Mouse (Mus musculus) lung, postnatal 4 days (tissue): Measurements from ENCODE around the gene Pla2g6.

Source experiments
- DNase-seq, 2 experiments: peaks; one replicate each; pipeline ENCODE4 v3.0.0; 2021

The Pla2g6 gene

GRCm38 (mm10) chr15:79328058-79328938, at the start of gene Pla2g6:
Gene Pla2g6, minus strand, starts transcription at chr15:79328390.
- DNase-seq: peak; percentile 99 to 100

DNA sequence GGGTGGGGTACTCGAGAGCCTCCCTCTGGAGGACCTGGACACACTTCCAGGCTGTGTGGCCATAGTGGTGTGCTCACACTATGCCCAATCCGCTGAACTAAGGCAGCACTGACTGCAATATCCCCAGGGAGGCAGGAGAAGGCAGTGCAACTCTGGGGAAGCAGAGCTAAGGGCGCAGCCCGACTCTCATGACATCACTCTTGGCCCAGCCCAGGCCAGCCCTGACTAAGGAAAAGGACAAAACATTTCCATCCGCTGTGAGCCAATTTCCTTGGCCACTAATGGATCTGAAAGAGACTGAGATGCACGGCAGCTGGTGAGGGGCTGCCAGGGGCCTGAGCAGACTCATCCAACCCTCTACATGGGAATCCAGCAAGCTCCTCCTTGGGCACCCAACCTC, 49.5 kb upstream of the Pla2g6 start:
- DNase-seq: peak; percentile 83 to 92

- no peak for DNase-seq
Measured at GRCm38 (mm10) chr15:79374760-79375159, 46.6 kb upstream of the Pla2g6 start.

GRCm38 (mm10) chr15:79370281-79370843, 42.2 kb upstream of the Pla2g6 start:
- DNase-seq: no peak

DNA sequence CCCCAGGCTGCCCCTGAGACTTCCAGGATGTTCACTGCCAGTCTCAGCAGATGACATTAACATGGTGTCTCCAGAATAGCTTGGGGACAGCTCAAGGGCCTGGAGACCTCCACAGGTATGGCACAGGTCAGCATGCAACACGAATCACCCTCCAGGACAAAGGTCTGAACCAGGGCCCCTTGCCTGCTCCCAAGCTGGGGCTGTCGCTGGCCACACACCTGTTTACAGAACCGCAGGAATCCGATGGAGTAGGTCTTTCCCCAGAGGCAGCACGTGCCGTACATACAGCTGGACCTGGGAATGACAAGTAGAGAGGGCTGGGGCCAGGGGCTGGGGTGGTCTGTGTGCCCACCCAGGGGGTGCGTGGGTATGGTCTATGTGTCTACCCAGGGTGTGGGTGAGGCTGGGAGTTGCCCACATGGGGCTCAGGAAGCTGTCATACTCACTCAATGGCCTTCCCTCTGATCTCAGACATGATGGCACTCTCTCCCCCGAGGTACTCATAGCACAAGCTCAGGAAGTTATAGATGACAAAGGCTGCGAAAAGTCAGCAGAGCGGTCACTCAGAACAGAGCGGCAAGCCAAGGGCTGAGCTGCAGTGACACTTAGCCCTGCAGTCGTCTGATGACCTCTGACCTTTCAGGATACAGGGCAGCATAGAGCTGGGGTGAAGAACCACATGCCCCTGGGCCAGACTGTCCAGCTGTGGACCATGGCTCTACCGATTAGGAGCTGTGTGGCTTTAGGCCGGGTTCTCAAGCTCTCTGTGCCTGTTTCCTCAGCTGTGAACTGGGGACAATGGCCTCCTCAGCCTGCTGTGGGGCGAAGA, 41.5 kb upstream of the Pla2g6 start:
- peak in 1 of 2 experiments; percentile 42 for DNase-seq

GRCm38 (mm10) chr15:79368861-79369440, 40.8 kb upstream of the Pla2g6 start:
- peak; percentile 62 to 76 for DNase-seq

GRCm38 (mm10) chr15:79368313-79368811, 40.2 kb upstream of the Pla2g6 start:
- peak; percentile 86 to 90 for DNase-seq

- no peak for DNase-seq
Measured at GRCm38 (mm10) chr15:79366402-79366801, 38.2 kb upstream of the Pla2g6 start.

GRCm38 (mm10) chr15:79365068-79365467, 36.9 kb upstream of the Pla2g6 start:
- DNase-seq: no peak

DNA sequence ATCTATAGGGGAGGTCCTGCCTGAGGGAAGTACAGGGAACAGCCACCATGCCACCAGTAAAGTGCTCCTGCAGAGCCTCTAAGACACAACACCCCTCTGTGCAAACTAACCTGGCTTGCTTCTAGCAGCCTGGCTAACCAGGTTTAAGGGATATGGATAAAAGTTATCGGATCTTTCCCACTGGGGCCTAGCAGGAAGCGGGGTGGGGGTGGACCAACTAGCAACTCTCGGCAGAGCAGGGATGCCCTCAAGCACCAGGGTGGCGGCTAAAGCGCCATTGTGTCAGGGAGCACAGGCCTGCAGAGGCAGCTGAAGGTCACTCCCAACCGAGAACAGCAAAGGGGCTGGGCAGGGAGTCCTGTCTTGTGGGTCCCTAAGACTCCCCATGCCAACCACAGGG, 35.9 kb upstream of the Pla2g6 start:
- no peak for DNase-seq

DNA sequence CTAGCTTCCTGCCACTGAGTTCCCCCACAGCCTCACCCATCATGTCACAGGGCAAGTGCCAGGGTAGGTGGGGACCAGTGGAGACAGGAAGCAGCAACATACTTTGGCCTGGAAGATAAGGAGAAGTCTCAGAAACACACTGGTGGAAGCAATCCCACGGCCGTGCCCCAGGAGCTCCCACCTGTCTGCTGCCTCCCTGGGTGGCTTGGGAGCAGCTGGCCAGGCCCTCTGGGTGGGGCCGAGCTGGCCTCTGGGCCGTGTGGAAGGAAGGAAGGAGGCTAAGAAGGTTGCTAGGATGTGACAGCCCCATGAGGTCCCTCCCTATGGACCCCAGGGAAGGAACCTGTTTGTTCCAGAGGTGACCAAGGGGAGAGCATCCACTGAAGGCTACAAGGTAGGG, 32.8 kb upstream of the Pla2g6 start:
- DNase-seq: peak in 1 of 2 experiments; percentile 39

GRCm38 (mm10) chr15:79360371-79360770, 32.2 kb upstream of the Pla2g6 start:
- DNase-seq: no peak

DNA sequence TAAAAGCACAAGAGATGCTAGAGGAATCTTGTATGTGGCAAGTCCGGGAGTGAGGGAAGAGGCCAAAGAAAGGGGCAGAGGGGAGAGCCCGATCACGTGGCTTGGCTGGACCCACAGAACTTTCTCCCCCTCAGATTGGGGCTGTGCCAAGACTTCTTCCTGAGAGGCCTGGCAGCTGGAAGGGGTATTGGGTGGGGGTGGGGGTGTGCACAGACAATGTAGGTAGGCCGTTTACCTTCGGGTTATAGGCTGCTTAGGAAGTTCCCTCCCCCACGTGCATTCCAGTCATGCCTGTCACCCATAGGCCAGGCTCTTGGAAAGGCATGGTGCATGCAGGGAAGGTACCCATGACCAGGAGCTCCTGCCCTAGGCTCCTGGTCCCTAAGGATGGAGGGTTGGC, 31.8 kb upstream of the Pla2g6 start:
- DNase-seq: peak; percentile 62 to 72

DNA sequence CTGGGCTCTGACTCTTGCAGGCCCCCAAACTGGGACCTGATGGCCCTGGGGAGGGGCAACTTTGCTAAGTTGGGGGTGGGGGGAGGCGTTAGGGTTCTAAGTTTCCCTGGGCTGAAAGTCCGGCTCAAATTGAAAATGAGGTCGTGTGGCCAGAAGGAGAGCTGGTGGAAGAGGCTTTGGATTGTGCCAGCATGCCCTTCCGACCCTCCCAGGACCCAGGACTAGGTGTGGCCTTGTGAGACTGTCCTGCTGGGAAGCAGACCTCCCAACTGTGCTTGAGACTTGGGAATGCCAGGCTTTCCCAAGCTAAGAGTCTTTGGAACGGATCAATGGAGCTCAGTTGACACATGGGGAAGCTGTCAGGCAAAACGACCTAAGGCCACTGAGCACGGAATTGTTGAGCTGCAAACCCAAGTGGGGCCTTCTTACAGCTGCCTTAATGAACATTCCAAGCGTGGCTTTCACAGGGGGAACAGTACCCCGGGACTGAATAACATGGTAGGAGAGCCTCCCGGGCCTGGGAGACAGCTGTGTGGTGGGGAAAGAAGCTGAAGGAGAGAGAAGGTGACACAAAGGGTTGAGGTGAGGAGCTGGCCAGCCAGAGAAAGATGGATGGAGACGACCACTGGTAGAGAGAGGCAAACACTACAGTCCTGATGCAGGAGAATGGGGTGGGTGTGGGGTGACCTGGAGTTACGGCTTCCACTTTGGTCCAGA, 29.9 kb upstream of the Pla2g6 start:
- no peak for DNase-seq

DNA sequence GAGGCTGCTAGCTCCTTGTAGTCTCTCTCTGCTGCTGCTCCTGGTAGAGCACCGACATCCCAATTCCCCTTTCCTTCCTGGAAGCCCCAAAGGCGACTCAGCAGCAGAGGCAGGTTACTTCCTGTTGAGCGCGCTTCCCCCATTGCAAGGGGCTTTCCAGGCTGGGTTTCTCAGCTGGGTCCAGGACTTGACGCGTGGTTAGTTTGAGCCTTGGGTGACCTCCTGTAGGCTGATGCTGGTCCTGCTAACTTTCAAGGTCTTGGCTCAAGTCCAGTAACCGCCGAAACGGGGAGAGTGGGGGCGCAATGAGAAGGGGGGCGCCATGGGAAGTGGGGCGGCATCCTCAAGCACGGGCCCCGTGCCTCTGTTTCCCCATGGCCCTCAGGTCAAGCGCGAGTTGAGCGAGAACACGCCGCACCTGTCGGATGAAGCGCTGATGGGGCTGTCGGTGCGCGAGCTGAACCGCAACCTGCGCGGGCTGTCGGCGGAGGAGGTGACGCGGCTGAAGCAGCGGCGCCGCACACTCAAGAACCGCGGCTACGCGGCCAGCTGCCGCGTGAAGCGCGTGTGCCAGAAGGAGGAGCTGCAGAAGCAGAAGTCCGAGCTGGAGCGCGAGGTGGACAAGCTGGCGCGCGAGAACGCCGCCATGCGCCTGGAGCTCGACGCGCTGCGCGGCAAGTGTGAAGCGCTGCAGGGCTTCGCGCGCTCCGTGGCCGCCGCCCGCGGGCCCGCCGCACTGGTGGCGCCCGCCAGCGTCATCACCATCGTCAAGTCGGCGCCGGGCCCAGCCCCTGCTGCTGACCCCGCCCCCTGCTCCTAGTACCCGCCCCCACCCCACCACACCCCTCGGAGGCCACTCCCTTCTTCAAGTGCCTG, 29.1 kb upstream of the Pla2g6 start:
- peak; percentile 86 to 92 for DNase-seq

DNA sequence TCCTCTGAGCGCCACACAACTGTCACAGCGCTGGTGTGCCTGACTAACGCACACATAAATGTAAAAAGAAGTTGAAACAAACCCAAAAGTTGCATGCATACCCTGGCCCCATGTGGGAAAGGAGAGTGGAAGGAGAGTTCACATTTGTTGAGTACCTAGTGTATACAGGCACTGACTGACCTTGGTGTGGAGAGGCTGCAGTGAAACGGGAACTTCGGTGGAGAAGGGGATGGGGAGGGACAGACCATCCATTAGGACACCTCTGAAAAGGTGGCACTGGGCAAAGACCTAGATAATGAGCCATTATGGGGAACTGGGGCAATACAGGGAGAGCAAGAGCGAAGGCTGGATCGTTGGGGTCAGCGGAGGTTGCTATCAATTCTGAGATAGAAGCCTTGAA, 28.3 kb upstream of the Pla2g6 start:
- DNase-seq: no peak

- peak in 1 of 2 experiments; percentile 58 for DNase-seq
Measured at GRCm38 (mm10) chr15:79354619-79355018, 26.4 kb upstream of the Pla2g6 start.

- no peak for DNase-seq
Measured at GRCm38 (mm10) chr15:79353690-79354305, 25.6 kb upstream of the Pla2g6 start.

- no peak for DNase-seq
Measured at GRCm38 (mm10) chr15:79352479-79352878, 24.3 kb upstream of the Pla2g6 start.

DNA sequence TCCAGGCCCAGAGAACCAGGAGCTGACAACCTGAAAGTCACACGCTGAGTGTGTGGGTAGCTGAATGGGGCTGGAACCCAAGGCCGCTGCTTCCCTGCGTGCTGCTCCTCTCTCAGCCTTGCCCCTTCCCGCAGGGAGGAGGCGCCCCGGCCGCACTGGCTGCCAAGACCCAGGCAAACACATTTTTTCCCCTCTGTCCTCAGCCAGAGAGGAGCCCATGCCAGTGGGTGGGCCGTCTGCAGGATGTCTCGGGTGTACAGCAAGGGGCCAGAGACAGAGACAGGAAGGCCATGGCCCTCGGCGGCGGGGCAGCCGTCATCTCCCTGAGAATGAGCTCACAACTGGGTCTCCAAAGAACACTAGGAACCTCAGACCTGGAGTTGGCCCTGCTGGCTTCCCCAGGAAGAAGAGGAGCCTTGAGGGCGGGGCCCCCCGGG, 23.2 kb upstream of the Pla2g6 start:
- peak; percentile 85 to 92 for DNase-seq

GRCm38 (mm10) chr15:79350866-79351265, 22.7 kb upstream of the Pla2g6 start:
- no peak for DNase-seq
